Mouse (Mus musculus): ENCODE data around the gene Ggt6. TPM values are rescaled to one million over a fixed set of nuclear protein-coding genes. Genes with fewer than 3 reads are reported as not detected.

Gene Ggt6
- polyA plus RNA-seq, 1 experiment: not detected

GRCm38 (mm10) chr11:72481313-72481712 lies 46.0 kb downstream of the Ggt6 start:
- Histone ChIP-seq H3K4me1 (ENCODE audit: control insufficient read depth, insufficient read depth, low read length) (peaks cover 4% of the 10 kb centered on the region), H3K27ac (ENCODE audit: insufficient read depth, low read depth, low read length) (no peak overlapping the region), H3K4me3 (ENCODE audit: insufficient read depth, low read length) (no peak overlapping the region)
- TF ChIP-seq CTCF (IDR thresholded peaks at IDR 0.05; ENCODE audit: low read depth, low read length) (no peak), POLR2A (IDR thresholded peaks at IDR 0.05; ENCODE audit: borderline replicate concordance, low read depth, low read length) (no peak)

- Histone ChIP-seq H3K4me3 (ENCODE audit: insufficient read depth, low read length) (no peak overlapping the region), H3K27ac (ENCODE audit: insufficient read depth, low read depth, low read length) (no peak overlapping the region), H3K4me1 (ENCODE audit: control insufficient read depth, insufficient read depth, low read length) (peaks cover 4% of the 10 kb centered on the region)
- TF ChIP-seq POLR2A (IDR thresholded peaks at IDR 0.05; ENCODE audit: borderline replicate concordance, low read depth, low read length) (no peak), CTCF (IDR thresholded peaks at IDR 0.05; ENCODE audit: low read depth, low read length) (no peak)
Measured at GRCm38 (mm10) chr11:72481952-72482351, 46.6 kb downstream of the Ggt6 start.

GRCm38 (mm10) chr11:72484549-72484948 lies 49.2 kb downstream of the Ggt6 start:
- no peak overlapping the region for H3K4me3 ChIP-seq (ENCODE audit: insufficient read depth, low read length)
- H3K27ac ChIP-seq (ENCODE audit: insufficient read depth, low read depth, low read length): no peak overlapping the region
- H3K4me1 ChIP-seq (ENCODE audit: control insufficient read depth, insufficient read depth, low read length): peaks cover 1% of the 10 kb centered on the region
- no peak for TF ChIP-seq POLR2A (IDR thresholded peaks at IDR 0.05; ENCODE audit: borderline replicate concordance, low read depth, low read length)

GRCm38 (mm10) chr11:72485157-72485556 lies 49.8 kb downstream of the Ggt6 start:
- TF ChIP-seq POLR2A (IDR thresholded peaks at IDR 0.05; ENCODE audit: borderline replicate concordance, low read depth, low read length): no peak
- no peak for TF ChIP-seq CTCF (IDR thresholded peaks at IDR 0.05; ENCODE audit: low read depth, low read length)
- Histone ChIP-seq H3K4me3 (ENCODE audit: insufficient read depth, low read length) (no peak overlapping the region), H3K27ac (ENCODE audit: insufficient read depth, low read depth, low read length) (no peak overlapping the region), H3K4me1 (ENCODE audit: control insufficient read depth, insufficient read depth, low read length) (no peaks in the 10 kb centered on the region)

GRCm38 (mm10) chr11:72485960-72486359 lies 50.6 kb downstream of the Ggt6 start:
- no peak for TF ChIP-seq POLR2A (IDR thresholded peaks at IDR 0.05; ENCODE audit: borderline replicate concordance, low read depth, low read length)
- TF ChIP-seq CTCF (IDR thresholded peaks at IDR 0.05; ENCODE audit: low read depth, low read length): no peak
- no peak overlapping the region for H3K4me3 ChIP-seq (ENCODE audit: insufficient read depth, low read length)
- no peak overlapping the region for H3K27ac ChIP-seq (ENCODE audit: insufficient read depth, low read depth, low read length)
- no peaks in the 10 kb centered on the region for H3K4me1 ChIP-seq (ENCODE audit: control insufficient read depth, insufficient read depth, low read length)

GRCm38 (mm10) chr11:72487171-72487570 lies 51.8 kb downstream of the Ggt6 start:
- no peaks in the 10 kb centered on the region for H3K4me1 ChIP-seq (ENCODE audit: control insufficient read depth, insufficient read depth, low read length)
- no peak overlapping the region for H3K4me3 ChIP-seq (ENCODE audit: insufficient read depth, low read length)
- H3K27ac ChIP-seq (ENCODE audit: insufficient read depth, low read depth, low read length): no peak overlapping the region
- TF ChIP-seq POLR2A (IDR thresholded peaks at IDR 0.05; ENCODE audit: borderline replicate concordance, low read depth, low read length) (no peak), CTCF (IDR thresholded peaks at IDR 0.05; ENCODE audit: low read depth, low read length) (no peak)

- Histone ChIP-seq H3K4me1 (ENCODE audit: control insufficient read depth, insufficient read depth, low read length) (no peaks in the 10 kb centered on the region), H3K4me3 (ENCODE audit: insufficient read depth, low read length) (no peak overlapping the region), H3K27ac (ENCODE audit: insufficient read depth, low read depth, low read length) (no peak overlapping the region)
- TF ChIP-seq POLR2A (IDR thresholded peaks at IDR 0.05; ENCODE audit: borderline replicate concordance, low read depth, low read length): no peak
- no peak for TF ChIP-seq CTCF (IDR thresholded peaks at IDR 0.05; ENCODE audit: low read depth, low read length)
Measured at GRCm38 (mm10) chr11:72487739-72488138, 52.4 kb downstream of the Ggt6 start.

Other genes starting within 250 kb of the Ggt6 start
- gene Gm43951, start 228.7 kb upstream of the Ggt6 start, polyA plus RNA-seq (2012; ENCODE audit: insufficient read depth, insufficient read length, missing spikeins): 0.31 and 1.0 TPM in 2 replicates
- gene 4933427D14Rik, start 228.1 kb upstream of the Ggt6 start, polyA plus RNA-seq (2012; ENCODE audit: insufficient read depth, insufficient read length, missing spikeins): 5.8 and 7.1 TPM in 2 replicates
- gene Txndc17, start 228.0 kb upstream of the Ggt6 start, polyA plus RNA-seq (2012; ENCODE audit: insufficient read depth, insufficient read length, missing spikeins): 165 and 168 TPM in 2 replicates
- gene Med31, start 219.9 kb upstream of the Ggt6 start, polyA plus RNA-seq (2012; ENCODE audit: insufficient read depth, insufficient read length, missing spikeins): 10.0 and 11.0 TPM in 2 replicates
- not detected in 2 replicates for gene Slc13a5, start 168.3 kb upstream of the Ggt6 start, polyA plus RNA-seq (2012; ENCODE audit: insufficient read depth, insufficient read length, missing spikeins)
- 135 and 148 TPM in 2 replicates for gene Xaf1, start 133.9 kb upstream of the Ggt6 start, polyA plus RNA-seq (2012; ENCODE audit: insufficient read depth, insufficient read length, missing spikeins)
- gene Fbxo39, start 121.1 kb upstream of the Ggt6 start, polyA plus RNA-seq (2012; ENCODE audit: insufficient read depth, insufficient read length, missing spikeins): 0.47 TPM in 1 of 2 replicates, not detected in the other
- not detected in 2 replicates for gene Tekt1, start 73.1 kb upstream of the Ggt6 start, polyA plus RNA-seq (2012; ENCODE audit: insufficient read depth, insufficient read length, missing spikeins)
- not detected in 2 replicates for gene Smtnl2, start 23.8 kb upstream of the Ggt6 start, polyA plus RNA-seq (2012; ENCODE audit: insufficient read depth, insufficient read length, missing spikeins)
- gene Mybbp1a, start 5.8 kb downstream of the Ggt6 start, polyA plus RNA-seq (2012; ENCODE audit: insufficient read depth, insufficient read length, missing spikeins): 30.6 and 35.7 TPM in 2 replicates
- not detected in 2 replicates for gene Spns2, start 54.4 kb downstream of the Ggt6 start, polyA plus RNA-seq (2012; ENCODE audit: insufficient read depth, insufficient read length, missing spikeins)
- 0.40 and 0.68 TPM in 2 replicates for gene Spns3, start 115.0 kb downstream of the Ggt6 start, polyA plus RNA-seq (2012; ENCODE audit: insufficient read depth, insufficient read length, missing spikeins)
- 20.2 and 24.1 TPM in 2 replicates for gene Ube2g1, start 171.8 kb downstream of the Ggt6 start, polyA plus RNA-seq (2012; ENCODE audit: insufficient read depth, insufficient read length, missing spikeins)